Mouse (Mus musculus) cerebellum, adult (tissue): ENCODE data around the gene Tcte2.

Source experiments
- ATAC-seq: cut with Nextera tagmentation; 2 replicates; pipeline ENCODE4 v1.9.2; 2017; ENCODE audit warnings: mild to moderate bottlenecking, moderate library complexity, mixed read lengths; ENCODE audit not compliant: insufficient number of reproducible peaks, low FRiP score, low TSS enrichment

Tcte2 gene

DNA sequence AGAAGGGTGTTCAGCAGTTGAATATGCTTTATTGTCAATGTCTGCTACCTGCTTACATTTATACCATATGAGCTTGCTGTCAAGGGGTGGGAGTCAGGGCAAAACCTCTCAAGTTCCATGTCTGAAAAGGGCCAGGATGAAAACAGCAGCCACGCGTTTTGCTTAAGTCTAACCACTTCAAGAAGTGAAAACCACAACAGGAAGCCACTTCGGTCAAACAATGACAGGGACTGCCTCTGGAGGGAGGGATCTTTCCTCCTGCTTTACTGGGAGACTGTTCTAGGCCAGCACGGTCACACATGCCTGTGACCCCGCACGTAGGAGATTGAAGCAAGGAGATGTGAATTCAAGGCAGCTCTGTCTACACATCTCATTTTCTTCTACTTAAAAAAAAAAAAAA lies 15.3 kb downstream of the Tcte2 start:
- ATAC-seq, result no peak

DNA sequence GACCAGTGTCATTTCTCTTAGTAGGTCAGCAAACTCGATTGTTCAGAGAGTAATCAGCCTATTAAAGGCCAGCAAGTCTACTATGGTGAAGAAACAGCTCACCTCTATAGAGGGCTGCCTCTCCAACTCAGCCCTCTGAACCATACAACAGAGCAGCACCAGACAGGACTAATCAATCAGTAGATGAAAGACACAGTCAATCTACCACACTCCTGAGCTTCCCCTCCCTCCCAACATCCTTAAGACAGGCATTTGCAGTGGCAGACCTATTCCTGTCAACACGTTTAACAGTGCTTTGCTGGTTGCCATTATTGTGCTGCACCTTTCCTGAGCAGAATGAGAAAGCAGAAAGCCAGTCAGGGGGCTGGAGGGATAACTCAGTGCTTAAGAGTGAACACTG lies 16.3 kb downstream of the Tcte2 start:
- ATAC-seq, result 0 out of 2 replicates have a peak, but pooled peaks have one; percentile 26

DNA sequence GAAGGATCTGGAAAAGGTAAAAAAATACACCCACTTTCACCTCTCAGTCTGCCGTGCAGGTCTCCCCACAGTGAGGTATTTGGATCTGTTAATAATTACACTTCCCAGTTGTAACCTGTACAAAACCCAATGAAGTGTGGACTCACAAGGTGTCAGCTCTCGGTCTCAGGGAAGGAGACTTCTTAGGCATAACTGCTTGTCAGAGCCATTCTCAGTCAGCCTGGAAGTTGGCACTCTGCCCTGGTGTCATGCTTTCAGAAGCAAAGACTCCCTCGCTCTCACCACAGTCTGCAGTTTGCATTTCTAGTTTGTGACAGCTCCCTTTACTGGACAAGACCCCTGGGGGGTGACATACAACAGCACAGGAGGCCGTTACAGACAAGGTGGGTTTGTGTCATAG lies 16.8 kb downstream of the Tcte2 start:
- no peak for ATAC-seq

DNA sequence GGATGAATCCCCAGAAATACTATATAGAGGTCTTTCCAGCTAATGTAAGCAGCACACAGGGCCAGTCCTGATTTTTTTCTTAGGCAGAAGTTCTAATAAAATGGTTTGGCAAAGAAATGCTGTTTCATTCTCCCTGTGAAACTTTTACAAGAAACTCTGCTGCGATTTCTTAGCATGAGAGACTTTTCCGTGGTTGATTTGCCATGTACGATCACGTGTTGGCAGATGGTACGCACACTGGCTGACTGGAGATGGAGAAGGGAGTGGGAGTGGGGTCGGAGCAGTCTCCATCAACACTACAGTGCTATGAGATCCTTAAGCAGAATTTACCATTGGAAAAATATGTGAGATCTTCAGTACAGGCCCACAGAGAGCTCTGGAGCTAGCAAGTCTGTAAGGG lies 17.4 kb downstream of the Tcte2 start:
- no peak for ATAC-seq

DNA sequence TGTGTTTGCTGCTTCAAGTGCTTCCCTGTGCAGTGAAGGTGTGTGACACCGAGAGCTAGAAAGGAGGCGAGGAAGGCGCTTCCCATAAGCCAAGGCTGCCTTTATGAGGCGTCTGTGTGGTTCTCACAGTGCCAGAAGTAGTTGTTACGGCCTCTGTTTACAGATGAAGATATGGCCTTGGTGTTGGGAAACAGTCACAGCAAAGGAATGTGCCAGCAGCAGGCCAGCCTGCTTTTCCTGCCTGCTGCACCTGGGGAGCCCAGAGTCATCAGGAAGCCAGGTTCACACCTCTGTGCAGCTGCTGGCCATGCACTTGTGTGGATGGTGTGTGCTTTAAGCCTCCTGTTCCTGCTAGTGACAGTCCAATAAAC lies 17.9 kb downstream of the Tcte2 start:
- ATAC-seq, result no peak

DNA sequence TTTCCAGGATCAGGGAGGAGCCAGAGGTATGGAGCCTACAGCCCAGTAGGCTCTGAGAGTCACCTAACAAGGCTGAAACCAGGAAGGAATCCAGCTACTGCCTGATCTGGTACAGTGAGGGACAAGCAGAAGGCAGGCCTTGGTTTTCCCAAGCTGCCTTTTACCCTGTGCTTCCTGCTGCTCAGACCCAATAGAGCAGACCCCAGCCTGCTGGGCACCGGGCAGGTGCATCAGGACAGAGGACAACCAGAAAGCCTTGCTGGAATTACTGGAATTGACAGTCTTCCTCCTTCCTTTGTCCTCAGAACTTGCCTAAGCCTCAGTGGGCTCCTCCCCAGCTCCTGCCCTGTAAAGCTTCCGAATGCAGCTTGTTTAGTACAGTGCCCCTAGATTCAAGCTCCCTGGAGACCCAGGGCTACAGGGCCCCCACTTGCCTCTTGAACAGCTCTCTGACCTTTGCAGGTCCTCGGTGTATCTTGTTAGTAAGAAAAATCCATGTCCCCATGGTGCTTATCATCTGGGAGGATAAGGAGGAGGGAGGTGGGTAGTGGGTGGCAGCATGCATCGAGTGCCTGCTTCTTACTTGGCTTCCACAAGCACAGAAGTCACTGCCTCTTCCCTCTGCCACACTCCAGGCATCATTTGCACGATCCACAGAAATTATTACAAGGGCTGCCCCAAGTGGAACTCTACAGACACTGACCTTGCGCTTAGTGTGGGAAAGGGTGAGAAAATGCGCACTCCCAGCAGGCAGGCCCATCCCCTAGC lies 18.5 kb downstream of the Tcte2 start:
- no peak for ATAC-seq

DNA sequence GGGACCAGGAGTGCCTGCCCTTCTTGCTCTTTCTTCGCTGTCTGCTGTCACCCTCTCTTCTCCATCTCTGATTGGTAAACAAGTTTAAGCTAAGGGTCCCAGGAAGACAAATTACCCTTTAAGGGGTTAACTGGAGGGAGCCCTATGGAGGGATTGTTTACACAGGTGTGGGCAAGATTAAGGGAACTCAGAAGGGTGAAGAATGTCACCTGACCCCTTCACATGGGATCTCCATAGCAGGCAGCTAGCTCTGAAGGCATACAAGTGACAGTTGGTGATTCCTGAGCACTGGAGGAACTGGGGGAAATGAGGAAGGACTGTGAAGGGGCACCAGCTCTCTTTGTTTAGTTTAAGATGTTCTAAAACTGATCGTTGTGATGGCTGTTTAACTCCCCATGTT lies 19.3 kb downstream of the Tcte2 start:
- ATAC-seq, result no peak

DNA sequence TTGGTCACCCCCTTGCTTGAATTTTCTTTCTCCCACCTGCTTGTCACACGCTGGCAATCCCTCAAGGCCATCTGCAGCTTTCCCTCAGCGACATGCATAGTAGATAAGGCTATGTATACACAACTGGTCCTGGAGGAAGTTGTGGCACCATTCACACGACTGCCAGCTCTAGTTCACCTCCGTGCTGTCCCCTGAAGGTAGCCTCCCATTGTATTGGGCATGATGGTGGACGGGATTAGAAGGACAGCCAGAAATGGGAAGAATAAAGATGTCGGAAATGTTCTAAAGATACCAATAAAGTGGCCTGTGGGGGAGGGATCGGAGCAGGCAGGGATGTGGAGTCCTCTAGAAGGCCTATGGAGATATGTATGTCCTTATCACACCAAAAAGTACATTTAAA lies 20.0 kb downstream of the Tcte2 start:
- no peak for ATAC-seq

DNA sequence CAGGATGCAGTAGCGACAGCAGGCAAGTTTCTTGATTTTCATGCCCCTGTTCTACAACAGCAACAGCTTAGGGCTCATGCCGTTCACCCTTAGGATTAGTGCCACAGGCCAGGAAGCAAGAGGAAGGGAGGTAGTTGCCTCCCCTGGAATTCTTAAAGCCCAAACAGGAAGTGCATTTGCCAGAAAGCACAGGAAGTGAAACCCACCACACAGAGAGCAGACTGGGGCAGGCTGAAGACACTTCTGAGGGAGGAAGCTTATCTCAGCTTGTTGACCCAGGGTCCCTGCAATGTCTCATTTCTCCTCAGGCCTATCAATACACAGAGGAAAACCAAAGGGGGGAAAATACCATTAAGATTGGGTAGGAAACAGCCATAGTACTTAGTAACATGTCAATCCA lies 20.8 kb downstream of the Tcte2 start:
- no peak for ATAC-seq

DNA sequence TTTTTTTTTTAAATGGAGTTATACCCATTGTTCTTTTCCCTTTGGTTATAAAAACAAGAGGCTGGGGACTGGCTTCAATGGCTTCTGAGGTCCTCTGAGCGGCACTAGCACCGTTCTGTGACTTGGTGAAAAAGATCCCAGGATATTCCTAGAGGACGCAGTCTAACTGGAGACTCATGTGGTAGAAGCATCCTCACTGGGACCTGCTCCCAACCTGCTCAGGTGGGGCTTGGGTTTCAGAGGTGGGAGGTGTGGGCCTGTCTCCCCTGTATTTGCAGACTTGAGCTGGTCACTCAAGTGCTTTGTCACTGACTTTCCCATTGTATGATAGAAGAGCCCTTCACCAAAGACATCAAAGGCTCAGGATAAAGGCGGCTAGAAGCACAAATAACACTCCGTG lies 21.6 kb downstream of the Tcte2 start:
- no peak for ATAC-seq

DNA sequence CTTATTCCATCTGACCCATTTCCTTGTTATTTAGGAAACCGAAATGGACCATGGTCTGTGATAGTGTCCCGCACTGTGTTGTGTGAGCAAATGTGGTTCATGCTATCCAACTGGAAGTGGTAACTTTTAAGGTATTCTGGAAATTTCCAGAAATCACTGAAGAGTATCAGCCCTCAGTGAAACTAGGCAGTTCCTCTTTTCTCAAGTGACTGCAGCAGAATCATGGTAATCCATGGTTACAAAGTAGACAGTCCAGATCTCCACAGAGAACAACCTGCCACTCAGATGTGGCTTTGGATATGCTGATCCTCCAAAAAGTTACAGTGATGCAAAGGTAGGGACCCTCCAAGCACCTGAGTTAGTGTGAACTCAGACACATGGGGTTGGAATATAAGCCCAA lies 22.7 kb downstream of the Tcte2 start:
- no peak for ATAC-seq

DNA sequence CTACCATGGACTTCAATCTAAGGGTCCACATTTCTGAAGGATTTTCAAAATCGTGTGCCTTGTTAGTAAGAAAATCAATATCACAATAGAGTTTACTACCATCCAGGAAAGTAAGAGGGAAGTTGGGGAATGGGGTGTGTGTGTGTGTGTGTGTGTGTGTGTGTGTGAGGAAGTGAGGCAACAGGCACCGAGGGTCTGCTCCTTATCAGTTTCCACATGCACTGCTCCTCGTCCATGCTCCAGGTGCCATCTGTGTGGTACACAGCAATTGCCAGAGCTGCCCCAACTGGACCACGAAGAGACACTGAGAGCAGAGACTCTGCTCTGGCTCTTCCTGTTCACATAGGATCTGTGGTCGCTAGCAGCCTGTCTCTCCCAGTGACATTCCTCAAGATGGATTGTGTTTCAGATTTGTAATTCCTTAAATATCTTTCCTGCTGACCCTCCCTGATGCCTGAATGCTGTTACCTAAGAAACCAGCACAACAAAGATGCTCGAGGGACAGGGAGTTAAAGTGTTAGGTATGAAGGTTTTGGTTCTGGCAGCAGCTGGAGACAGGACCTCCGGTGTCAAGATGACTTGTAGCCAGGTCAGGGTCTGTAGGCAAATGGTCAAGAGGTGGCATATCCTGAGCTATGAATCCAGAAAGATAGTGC lies 23.4 kb downstream of the Tcte2 start:
- no peak for ATAC-seq

DNA sequence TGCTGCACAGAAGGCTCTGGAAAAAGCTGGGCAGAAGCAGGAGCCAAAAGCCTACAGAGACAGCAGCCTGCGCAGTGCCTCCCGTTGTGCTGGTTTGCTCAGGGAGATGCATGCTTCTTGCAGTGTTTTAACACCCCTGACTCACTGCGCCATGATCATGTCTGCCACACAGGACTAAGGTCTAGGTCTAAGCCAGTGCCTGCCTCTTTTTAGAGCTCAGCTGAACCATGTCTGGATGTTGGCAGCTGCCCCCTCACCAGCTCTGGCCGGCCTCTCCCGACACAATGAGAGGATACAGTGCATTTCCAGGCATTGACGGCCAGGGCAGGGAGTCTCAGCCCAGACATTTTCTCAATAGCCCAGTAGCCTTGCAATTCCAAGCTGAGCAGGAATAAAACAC lies 24.3 kb downstream of the Tcte2 start:
- ATAC-seq, result peak; percentile 34

DNA sequence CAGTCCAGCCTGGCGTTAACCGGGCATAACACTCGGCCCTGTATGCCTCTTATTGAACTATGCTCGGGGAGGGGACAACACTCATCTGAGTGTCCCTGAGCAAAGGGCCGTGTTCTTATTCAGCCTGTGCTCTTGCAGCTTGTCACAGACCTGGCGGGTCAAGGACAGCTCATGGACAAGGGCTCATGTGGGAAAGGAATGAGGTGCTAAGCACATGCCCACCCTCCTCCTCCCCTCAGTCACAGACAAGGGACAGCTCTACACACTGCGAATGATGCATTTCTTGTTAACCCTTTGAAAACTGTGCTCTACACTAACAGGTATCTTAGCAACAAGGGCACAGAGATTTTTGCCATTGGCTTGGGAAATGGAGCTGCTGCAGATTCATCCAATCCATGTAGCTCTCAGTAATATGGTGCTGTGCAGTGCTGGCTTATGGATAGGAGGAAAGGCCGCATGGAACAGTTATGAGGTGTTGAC lies 25.8 kb downstream of the Tcte2 start:
- ATAC-seq, result no peak

DNA sequence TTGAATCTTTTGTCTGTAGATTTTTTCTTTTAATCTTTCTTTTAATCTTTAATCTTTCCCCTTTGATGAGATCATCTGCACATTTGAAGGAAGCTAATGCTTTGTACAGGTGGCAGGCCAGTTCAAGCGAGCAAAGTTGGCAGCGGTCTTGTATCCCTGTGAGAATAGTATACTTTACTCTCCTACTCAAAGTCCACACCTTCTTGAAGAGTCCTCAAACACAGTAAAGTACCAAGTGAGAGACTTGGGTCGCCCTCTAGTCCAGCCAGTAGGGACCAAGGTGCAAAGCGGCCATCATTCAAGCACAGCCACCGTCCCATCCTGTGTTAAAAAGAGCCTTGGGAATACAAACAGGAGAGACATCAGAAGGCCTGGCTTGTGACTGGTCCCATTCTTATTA lies 26.6 kb downstream of the Tcte2 start:
- no peak for ATAC-seq

DNA sequence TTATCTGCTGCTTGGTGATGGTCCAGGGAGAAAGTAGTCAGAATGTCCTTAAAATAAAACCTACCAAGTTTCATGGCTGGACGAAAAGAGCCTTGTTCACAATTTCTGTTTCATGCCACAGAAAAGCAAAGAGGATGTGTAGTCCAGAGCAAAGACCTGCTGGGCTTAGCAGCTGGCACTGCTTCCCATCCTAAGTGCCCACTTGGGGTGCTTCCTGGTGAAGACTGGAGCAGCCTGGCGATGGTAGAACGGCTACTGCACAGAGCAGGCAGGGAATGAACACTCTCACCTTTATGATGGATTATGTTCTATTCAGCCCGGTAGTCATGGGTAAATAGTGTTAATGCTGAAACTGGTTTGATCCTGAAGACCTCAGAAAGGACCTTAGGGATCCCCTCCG lies 27.7 kb downstream of the Tcte2 start:
- ATAC-seq, result no peak

DNA sequence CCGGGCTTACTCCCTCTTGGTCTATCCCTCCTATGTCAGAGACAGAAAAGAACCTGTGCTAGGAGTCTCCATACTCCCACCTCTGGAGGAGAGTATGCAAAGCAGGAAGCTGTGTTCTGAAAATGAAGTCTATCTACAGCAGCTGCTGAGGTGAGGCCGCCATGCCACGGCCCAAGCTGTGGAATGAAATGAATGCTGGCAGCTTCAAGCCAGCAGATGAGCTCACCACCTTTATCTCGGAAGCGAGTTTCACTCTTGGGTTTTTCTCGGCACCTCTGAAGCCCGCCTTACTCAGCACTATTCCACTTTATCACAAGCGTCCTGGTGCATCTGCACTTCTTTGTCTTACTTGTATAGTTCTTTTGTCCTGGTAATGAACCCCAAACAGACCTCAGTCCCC lies 28.9 kb downstream of the Tcte2 start:
- ATAC-seq, result no peak

DNA sequence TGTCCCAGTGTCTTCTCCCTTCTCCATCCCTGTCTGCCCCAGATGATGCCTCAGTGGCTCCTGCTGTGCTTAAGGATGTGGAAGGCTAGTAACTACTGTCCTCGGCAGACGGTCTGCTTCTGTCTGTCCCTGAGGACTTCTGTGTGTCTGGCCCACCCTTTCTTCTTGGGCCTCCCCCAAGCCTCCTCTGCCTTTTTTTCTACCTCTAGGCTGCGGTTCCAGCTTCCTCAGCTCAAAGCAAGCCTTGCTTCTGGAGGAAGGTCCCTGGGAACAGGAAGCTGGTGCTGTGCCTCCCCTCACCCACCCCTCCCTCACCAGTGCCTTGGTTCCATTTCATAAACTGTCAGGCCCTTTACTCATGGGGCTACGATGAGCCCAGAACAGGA lies 29.9 kb downstream of the Tcte2 start:
- ATAC-seq, result no peak

DNA sequence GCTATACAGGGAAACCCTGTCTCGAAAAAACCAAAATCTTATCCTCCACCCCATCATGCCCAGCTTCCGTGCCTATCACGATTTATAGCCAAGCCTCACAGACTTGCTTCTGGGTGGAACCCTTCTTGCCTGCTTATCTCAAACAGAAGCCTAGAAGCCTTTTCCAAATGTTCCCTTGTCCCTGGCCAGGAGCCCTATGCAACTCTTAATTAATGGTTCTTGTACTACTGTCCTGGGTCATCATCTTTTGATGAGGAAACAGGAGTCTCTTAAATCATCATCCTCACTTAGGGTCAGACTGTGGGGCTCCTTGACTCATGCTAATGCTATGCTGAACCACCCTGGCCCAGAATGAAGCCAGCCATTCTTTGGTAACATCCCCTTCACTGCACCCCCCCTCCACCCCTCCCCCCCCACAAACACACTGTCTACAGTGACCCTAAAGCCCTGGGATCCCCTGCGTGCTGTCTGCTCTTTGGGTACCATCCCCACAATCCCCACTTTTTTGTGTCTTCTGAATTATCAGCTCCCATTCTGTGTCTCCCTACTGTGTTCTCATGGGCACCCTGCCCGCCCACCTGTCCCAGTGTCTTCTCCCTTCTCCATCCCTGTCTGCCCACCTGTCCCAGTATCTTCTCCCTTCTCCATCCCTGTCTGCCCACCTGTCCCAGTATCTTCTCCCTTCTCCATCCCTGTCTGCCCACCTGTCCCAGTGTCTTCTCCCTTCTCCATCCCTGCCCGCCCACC lies 30.5 kb downstream of the Tcte2 start:
- no peak for ATAC-seq

DNA sequence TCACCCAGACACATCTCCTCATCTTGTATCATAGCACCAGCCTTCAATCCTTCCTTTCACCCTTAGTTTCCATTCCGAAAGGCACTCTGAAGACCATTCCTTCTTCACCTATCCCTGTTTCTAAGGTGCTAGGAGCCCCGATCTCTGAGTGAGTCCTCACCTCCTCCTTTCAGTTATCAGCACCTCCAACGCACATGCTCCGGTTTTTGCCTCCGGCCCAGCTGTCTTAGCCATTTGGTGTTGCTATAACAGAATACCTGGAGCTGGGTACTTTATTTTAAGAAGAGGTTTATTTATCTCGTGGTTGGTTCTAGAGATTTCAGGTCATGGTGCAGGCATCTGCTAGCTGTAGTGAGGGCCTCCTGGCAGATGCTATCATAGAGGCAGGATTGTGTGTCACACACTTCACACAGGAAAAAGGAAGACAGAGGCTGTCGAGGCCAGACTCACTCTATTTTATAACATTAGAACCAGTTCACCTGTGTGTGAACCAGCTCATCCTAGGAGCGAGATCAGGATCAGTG lies 34.7 kb downstream of the Tcte2 start:
- no peak for ATAC-seq

DNA sequence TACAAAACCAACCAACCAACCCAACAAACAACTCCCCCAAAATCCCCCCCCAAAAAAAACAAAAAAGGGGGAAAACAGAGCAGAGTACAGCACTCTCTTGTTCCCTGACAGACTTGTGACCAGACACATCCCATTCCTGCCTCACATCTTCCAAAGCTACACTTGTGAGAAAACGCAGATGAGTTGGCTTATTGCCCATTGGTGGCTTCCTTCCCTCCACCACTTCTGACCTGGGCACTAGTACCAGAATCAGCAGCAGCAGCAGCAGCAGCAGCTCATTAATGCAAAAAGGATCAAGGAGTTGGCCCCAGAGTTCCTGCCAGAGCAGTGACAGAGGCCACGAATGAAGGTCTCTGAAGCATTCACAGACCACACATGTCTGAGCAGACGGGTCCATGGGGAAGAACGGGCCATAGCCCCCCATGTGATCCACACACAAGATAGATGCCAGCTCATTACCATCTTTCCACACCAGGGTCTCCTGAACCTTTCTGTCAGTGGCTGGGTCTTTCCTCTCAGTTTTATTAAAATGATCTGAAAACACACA lies 36.5 kb downstream of the Tcte2 start:
- no peak for ATAC-seq
